Mouse (Mus musculus) c-Kit-positive CD71-negative TER-119-negative erythroid progenitor cells, embryonic 14.5 days (primary cell): ENCODE measurements around the gene A830031A19Rik.

Experiments
- DNase-seq: peaks from one replicate; pipeline ENCODE4 v3.0.0-alpha.2; 2013; ENCODE audit warnings: low read depth

A830031A19Rik gene

DNA sequence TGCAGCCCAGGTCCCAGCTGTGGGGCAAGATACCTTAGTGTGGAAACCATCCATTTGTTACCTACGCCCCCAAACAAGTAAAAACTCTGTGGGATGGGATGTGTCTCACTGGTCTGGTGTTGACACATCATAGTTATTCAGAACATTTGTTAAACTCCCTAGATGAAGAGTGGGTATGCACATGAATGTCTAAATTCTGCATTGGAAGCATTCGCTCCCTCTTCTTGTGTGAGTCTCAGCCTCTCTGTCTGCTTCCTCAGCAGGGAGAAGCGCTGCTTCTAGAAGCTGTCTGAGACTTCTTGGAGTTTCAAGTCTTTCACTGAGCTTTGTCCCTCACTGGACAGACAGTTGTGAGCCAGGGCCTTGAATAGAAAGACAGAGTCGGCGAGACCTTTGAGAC is 65.9 kb downstream of the A830031A19Rik start:
- DNase-seq: no peak

DNA sequence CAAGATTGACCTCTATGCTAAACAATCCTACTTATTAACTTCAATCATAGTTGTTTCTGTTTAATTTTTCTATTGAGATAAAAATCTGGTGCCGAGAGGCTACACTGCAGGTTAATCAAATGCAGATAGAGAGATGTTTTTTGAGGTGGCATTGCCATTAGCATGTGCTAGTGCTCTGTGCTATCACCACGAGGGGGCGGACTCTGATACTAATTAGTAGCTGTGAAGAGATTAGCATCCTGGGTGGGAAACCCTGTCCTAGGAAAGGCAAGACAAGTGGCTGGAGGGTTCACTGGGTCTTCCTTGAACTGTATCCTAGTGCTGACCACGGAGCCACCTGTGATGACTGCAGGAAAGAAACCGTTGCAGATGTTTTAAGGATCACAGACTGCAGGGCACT is 66.6 kb downstream of the A830031A19Rik start:
- DNase-seq: no peak

DNA sequence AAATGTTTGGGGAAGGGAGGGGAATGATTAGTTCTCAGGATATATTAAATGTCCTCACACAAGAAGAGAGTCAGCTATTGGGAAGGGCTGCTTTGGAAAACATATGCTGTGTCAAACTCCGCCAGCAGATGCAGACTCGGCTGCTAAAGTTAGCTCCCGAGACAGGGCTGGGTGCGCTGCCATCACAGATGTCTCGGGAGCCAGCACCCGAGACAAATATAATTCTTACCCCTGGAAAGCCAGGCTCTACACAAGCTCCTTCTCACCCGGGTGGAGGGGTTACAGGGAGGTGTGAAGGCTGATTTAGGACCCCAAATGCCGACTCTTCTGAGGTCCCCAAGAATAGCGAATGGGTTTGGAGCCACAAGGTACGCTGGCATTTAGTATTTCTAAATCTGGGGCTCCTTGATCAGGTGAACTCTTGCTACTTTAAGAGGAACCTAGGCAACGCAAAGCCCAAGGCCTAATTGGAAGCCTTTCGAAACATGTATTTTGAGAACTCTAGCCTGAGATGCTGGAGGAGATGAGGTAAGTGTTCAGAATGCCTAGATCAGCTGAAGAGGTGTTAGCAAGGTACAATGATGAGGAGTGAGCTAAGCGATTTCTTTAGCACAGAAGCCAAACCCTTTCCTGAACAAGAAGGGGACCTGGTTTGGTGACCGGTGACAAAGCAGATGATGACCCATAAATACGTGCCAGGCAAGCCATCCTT is 69.3 kb downstream of the A830031A19Rik start:
- no peak for DNase-seq

DNA sequence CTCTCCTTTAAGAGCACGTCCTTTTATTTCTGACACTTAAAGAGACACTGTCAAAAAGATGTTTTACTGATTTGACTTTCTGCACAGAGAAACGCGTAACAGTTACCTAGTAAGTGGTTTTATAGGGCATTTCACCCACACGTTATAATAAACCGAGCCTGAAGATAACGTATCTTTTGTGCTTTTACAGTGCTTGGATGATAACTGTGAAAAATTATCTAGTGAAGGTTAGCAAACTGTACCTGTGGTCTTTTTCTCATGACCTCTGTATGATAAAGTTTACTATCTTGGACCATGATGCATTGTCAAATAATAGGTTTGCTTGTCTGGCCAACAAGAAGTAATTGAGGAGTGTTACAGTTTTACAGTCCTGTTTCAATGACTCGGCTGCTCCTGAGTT is 74.2 kb downstream of the A830031A19Rik start:
- no peak for DNase-seq
